Mouse (Mus musculus): ENCODE data around the gene Fbf1.
"Not testable (repeated sequence)": the region's sequence is repeated elsewhere in the genome, so short reads cannot be mapped to it uniquely, and the experiment has no call there.

The Fbf1 gene

GRCm38 (mm10) chr11:116133497-116133896 lies 34.5 kb downstream of the Fbf1 start:
- DNase-seq (ENCODE audit: low spot score) = no peak

- no peak for DNase-seq (ENCODE audit: low spot score)
Measured at GRCm38 (mm10) chr11:116132366-116133333, 35.3 kb downstream of the Fbf1 start.

GRCm38 (mm10) chr11:116131349-116132170 lies 36.4 kb downstream of the Fbf1 start:
- DNase-seq (ENCODE audit: low spot score) = no peak

GRCm38 (mm10) chr11:116130488-116131205 lies 37.3 kb downstream of the Fbf1 start, which contains the start of gene Trim65:
Trim65 (minus strand) TSS chr11:116131128.
- peak; percentile 84 for DNase-seq (ENCODE audit: low spot score)

- no peak for DNase-seq (ENCODE audit: low spot score)
Measured at GRCm38 (mm10) chr11:116129993-116130487, 37.9 kb downstream of the Fbf1 start.

GRCm38 (mm10) chr11:116129091-116129790 lies 38.7 kb downstream of the Fbf1 start:
- DNase-seq (ENCODE audit: low spot score) = no peak

- DNase-seq (ENCODE audit: low spot score) = no peak
Measured at GRCm38 (mm10) chr11:116127986-116128385, 40.0 kb downstream of the Fbf1 start.

- peak; percentile 53 for DNase-seq (ENCODE audit: low spot score)
Measured at GRCm38 (mm10) chr11:116127156-116127980, 40.6 kb downstream of the Fbf1 start, which contains the start of gene Trim47. Trim47 (minus strand) TSS chr11:116127210.

- DNase-seq (ENCODE audit: low spot score) = no peak
Measured at GRCm38 (mm10) chr11:116126261-116126660, 41.7 kb downstream of the Fbf1 start.

GRCm38 (mm10) chr11:116121731-116122245 lies 46.2 kb downstream of the Fbf1 start:
- not testable (repeated sequence) for DNase-seq (ENCODE audit: low spot score)

- no peak for DNase-seq (ENCODE audit: low spot score)
Measured at GRCm38 (mm10) chr11:116117819-116118218, 50.1 kb downstream of the Fbf1 start.

GRCm38 (mm10) chr11:116117241-116117640 lies 50.7 kb downstream of the Fbf1 start:
- no peak for DNase-seq (ENCODE audit: low spot score)

- DNase-seq (ENCODE audit: low spot score) = no peak
Measured at GRCm38 (mm10) chr11:116111611-116112203, 56.3 kb downstream of the Fbf1 start.

GRCm38 (mm10) chr11:116111067-116111466 lies 56.9 kb downstream of the Fbf1 start:
- no peak for DNase-seq (ENCODE audit: low spot score)

GRCm38 (mm10) chr11:116110540-116110939 lies 57.4 kb downstream of the Fbf1 start:
- DNase-seq (ENCODE audit: low spot score) = no peak

GRCm38 (mm10) chr11:116110131-116110530 lies 57.8 kb downstream of the Fbf1 start:
- peak; percentile 77 for DNase-seq (ENCODE audit: low spot score)

- DNase-seq (ENCODE audit: low spot score) = no peak
Measured at GRCm38 (mm10) chr11:116109441-116110081, 58.4 kb downstream of the Fbf1 start.

- DNase-seq (ENCODE audit: low spot score) = peak; percentile 62
Measured at GRCm38 (mm10) chr11:116108464-116109137, 59.4 kb downstream of the Fbf1 start.

Measured in urinary bladder, postnatal 25 days (tissue).